Mouse (Mus musculus): Measurements from ENCODE around the gene Rrnad1. TPM values are rescaled to one million over a fixed set of nuclear protein-coding genes. Genes with fewer than 3 reads are reported as not detected.

The Rrnad1 gene
- polyA plus RNA-seq (2014; fragmentation: Nextera tagmentation; extraction: Ambion mirVana), result 14.5 and 16.9 TPM in 2 replicates

GRCm38 (mm10) chr3:87930078-87930795 is at the start of gene Rrnad1, which contains the start of gene Isg20l2:
Gene Rrnad1 (minus strand): TSS chr3:87930717.
Gene Isg20l2 (plus strand): TSS chr3:87930314.
- WGBS, result under 1% methylated on average over 67 of the region's 78 CpGs
- H3K4me3 ChIP-seq (ENCODE audit: low read depth, low read length), result peak within 1 kb of the TSS; percentile 96

GRCm38 (mm10) chr3:87980085-87980484 is 49.6 kb upstream of the Rrnad1 start:
- H3K9ac ChIP-seq (ENCODE audit: low read length), result no peak overlapping the region; the same call in 1 of the 2 replicates

More at GRCm38 (mm10) chr3:87930078-87930795, at the start of gene Rrnad1, which contains the start of gene Isg20l2:
- Histone ChIP-seq H3K27me3 (ENCODE audit: control insufficient read depth, insufficient read depth, low read length) (no peaks in the 10 kb centered on the region), H3K36me3 (ENCODE audit: control insufficient read depth, insufficient read depth, low read length) (peaks cover 15% of the 10 kb centered on the region), H3K4me1 (ENCODE audit: control insufficient read depth, insufficient read depth, low read length) (peaks cover 13% of the 10 kb centered on the region), H3K4me2 (ENCODE audit: low read depth) (peak within 1 kb of the TSS; percentile 74), H3K27ac (ENCODE audit: low read depth, low read length) (peak within 1 kb of the TSS; percentile 76), H3K9ac (ENCODE audit: low read length) (peak within 1 kb of the TSS; percentile 84), H3K9me3 (ENCODE audit: control insufficient read depth, low read length) (no peaks in the 10 kb centered on the region)
- ATAC-seq (ENCODE audit: insufficient read depth, low FRiP score, low TSS enrichment), result peak; percentile 94
- DNase-seq (ENCODE audit: low spot score), result peak; percentile 98

GRCm38 (mm10) chr3:87979493-87979892 is 49.0 kb upstream of the Rrnad1 start:
- Histone ChIP-seq H3K27me3 (ENCODE audit: control insufficient read depth, insufficient read depth, low read length) (no peaks in the 10 kb centered on the region), H3K27ac (ENCODE audit: low read depth, low read length) (no peak overlapping the region), H3K9me3 (ENCODE audit: control insufficient read depth, low read length) (no peaks in the 10 kb centered on the region), H3K4me2 (ENCODE audit: low read depth) (no peak overlapping the region), H3K4me1 (ENCODE audit: control insufficient read depth, insufficient read depth, low read length) (peaks cover 47% of the 10 kb centered on the region), H3K4me3 (ENCODE audit: low read depth, low read length) (no peak overlapping the region), H3K36me3 (ENCODE audit: control insufficient read depth, insufficient read depth, low read length) (peaks cover 6% of the 10 kb centered on the region), H3K9ac (ENCODE audit: low read length) (peak overlapping the region; percentile 22; the same call in 1 of the 2 replicates)
- no peak for DNase-seq (ENCODE audit: low spot score)
- WGBS, result 83% methylated on average over 5 of the region's 5 CpGs
- no peak for ATAC-seq (ENCODE audit: insufficient read depth, low FRiP score, low TSS enrichment)

More at GRCm38 (mm10) chr3:87980085-87980484, 49.6 kb upstream of the Rrnad1 start:
- Histone ChIP-seq H3K4me1 (ENCODE audit: control insufficient read depth, insufficient read depth, low read length) (peaks cover 45% of the 10 kb centered on the region), H3K4me3 (ENCODE audit: low read depth, low read length) (no peak overlapping the region), H3K36me3 (ENCODE audit: control insufficient read depth, insufficient read depth, low read length) (peaks cover 6% of the 10 kb centered on the region), H3K27me3 (ENCODE audit: control insufficient read depth, insufficient read depth, low read length) (no peaks in the 10 kb centered on the region), H3K9me3 (ENCODE audit: control insufficient read depth, low read length) (no peaks in the 10 kb centered on the region), H3K27ac (ENCODE audit: low read depth, low read length) (no peak overlapping the region), H3K4me2 (ENCODE audit: low read depth) (no peak overlapping the region)
- 79% methylated on average over 3 of the region's 3 CpGs for WGBS
- DNase-seq (ENCODE audit: low spot score), result no peak
- ATAC-seq (ENCODE audit: insufficient read depth, low FRiP score, low TSS enrichment), result no peak

- Histone ChIP-seq H3K9me3 (ENCODE audit: control insufficient read depth, low read length) (no peaks in the 10 kb centered on the region), H3K4me1 (ENCODE audit: control insufficient read depth, insufficient read depth, low read length) (peaks cover 38% of the 10 kb centered on the region), H3K9ac (ENCODE audit: low read length) (peak overlapping the region; percentile 87), H3K4me3 (ENCODE audit: low read depth, low read length) (peak overlapping the region; percentile 82), H3K36me3 (ENCODE audit: control insufficient read depth, insufficient read depth, low read length) (peaks cover 6% of the 10 kb centered on the region), H3K27me3 (ENCODE audit: control insufficient read depth, insufficient read depth, low read length) (no peaks in the 10 kb centered on the region), H3K27ac (ENCODE audit: low read depth, low read length) (peak overlapping the region; percentile 90), H3K4me2 (ENCODE audit: low read depth) (peak overlapping the region; percentile 95)
- ATAC-seq (ENCODE audit: insufficient read depth, low FRiP score, low TSS enrichment), result peak; percentile 79
- peak; percentile 85 for DNase-seq (ENCODE audit: low spot score)
- WGBS, result 8% methylated on average over 12 of the region's 12 CpGs
Measured at GRCm38 (mm10) chr3:87974381-87974987, 44.0 kb upstream of the Rrnad1 start.

GRCm38 (mm10) chr3:87973593-87974380 is 43.3 kb upstream of the Rrnad1 start:
- 15% methylated on average over 14 of the region's 14 CpGs for WGBS
- Histone ChIP-seq H3K4me1 (ENCODE audit: control insufficient read depth, insufficient read depth, low read length) (peaks cover 38% of the 10 kb centered on the region), H3K9ac (ENCODE audit: low read length) (peak overlapping the region; percentile 87), H3K4me2 (ENCODE audit: low read depth) (peak overlapping the region; percentile 95), H3K36me3 (ENCODE audit: control insufficient read depth, insufficient read depth, low read length) (peaks cover 6% of the 10 kb centered on the region), H3K9me3 (ENCODE audit: control insufficient read depth, low read length) (no peaks in the 10 kb centered on the region), H3K27me3 (ENCODE audit: control insufficient read depth, insufficient read depth, low read length) (no peaks in the 10 kb centered on the region), H3K4me3 (ENCODE audit: low read depth, low read length) (peak overlapping the region; percentile 82), H3K27ac (ENCODE audit: low read depth, low read length) (peak overlapping the region; percentile 90)
- DNase-seq (ENCODE audit: low spot score), result no peak
- ATAC-seq (ENCODE audit: insufficient read depth, low FRiP score, low TSS enrichment), result peak; percentile 3; the same call in 1 of the 2 replicates

GRCm38 (mm10) chr3:87972776-87973175 is 42.3 kb upstream of the Rrnad1 start:
- no peak for DNase-seq (ENCODE audit: low spot score)
- ATAC-seq (ENCODE audit: insufficient read depth, low FRiP score, low TSS enrichment), result no peak
- peak overlapping the region; percentile 90 for H3K27ac ChIP-seq (ENCODE audit: low read depth, low read length)
- no peaks in the 10 kb centered on the region for H3K9me3 ChIP-seq (ENCODE audit: control insufficient read depth, low read length)
- no peaks in the 10 kb centered on the region for H3K27me3 ChIP-seq (ENCODE audit: control insufficient read depth, insufficient read depth, low read length)
- WGBS, result 21% methylated on average over 5 of the region's 5 CpGs
- H3K36me3 ChIP-seq (ENCODE audit: control insufficient read depth, insufficient read depth, low read length), result peaks cover 4% of the 10 kb centered on the region
- peak overlapping the region; percentile 87 for H3K9ac ChIP-seq (ENCODE audit: low read length)
- H3K4me2 ChIP-seq (ENCODE audit: low read depth), result peak overlapping the region; percentile 95
- peaks cover 38% of the 10 kb centered on the region for H3K4me1 ChIP-seq (ENCODE audit: control insufficient read depth, insufficient read depth, low read length)
- peak overlapping the region; percentile 82 for H3K4me3 ChIP-seq (ENCODE audit: low read depth, low read length)

GRCm38 (mm10) chr3:87972203-87972664 is 41.7 kb upstream of the Rrnad1 start:
- DNase-seq (ENCODE audit: low spot score), result peak; percentile 63
- Histone ChIP-seq H3K4me2 (ENCODE audit: low read depth) (peak overlapping the region; percentile 95), H3K4me3 (ENCODE audit: low read depth, low read length) (peak overlapping the region; percentile 82), H3K9me3 (ENCODE audit: control insufficient read depth, low read length) (no peaks in the 10 kb centered on the region), H3K4me1 (ENCODE audit: control insufficient read depth, insufficient read depth, low read length) (peaks cover 38% of the 10 kb centered on the region), H3K36me3 (ENCODE audit: control insufficient read depth, insufficient read depth, low read length) (peaks cover 4% of the 10 kb centered on the region), H3K27ac (ENCODE audit: low read depth, low read length) (peak overlapping the region; percentile 90), H3K9ac (ENCODE audit: low read length) (peak overlapping the region; percentile 87), H3K27me3 (ENCODE audit: control insufficient read depth, insufficient read depth, low read length) (no peaks in the 10 kb centered on the region)
- WGBS, result 3% methylated on average over 8 of the region's 8 CpGs
- no peak for ATAC-seq (ENCODE audit: insufficient read depth, low FRiP score, low TSS enrichment)

- ATAC-seq (ENCODE audit: insufficient read depth, low FRiP score, low TSS enrichment) (no peak), DNase-seq (ENCODE audit: low spot score) (no peak)
- Histone ChIP-seq H3K36me3 (ENCODE audit: control insufficient read depth, insufficient read depth, low read length) (peaks cover 4% of the 10 kb centered on the region), H3K27me3 (ENCODE audit: control insufficient read depth, insufficient read depth, low read length) (no peaks in the 10 kb centered on the region), H3K4me3 (ENCODE audit: low read depth, low read length) (peak overlapping the region; percentile 82), H3K4me1 (ENCODE audit: control insufficient read depth, insufficient read depth, low read length) (peaks cover 38% of the 10 kb centered on the region), H3K27ac (ENCODE audit: low read depth, low read length) (peak overlapping the region; percentile 90), H3K4me2 (ENCODE audit: low read depth) (peak overlapping the region; percentile 95), H3K9ac (ENCODE audit: low read length) (peak overlapping the region; percentile 87), H3K9me3 (ENCODE audit: control insufficient read depth, low read length) (no peaks in the 10 kb centered on the region)
- under 1% methylated on average over 60 of the region's 60 CpGs for WGBS
Measured at GRCm38 (mm10) chr3:87971489-87972202, 41.1 kb upstream of the Rrnad1 start.

Measured in neural tube, embryonic 11.5 days (tissue).